In genomic region chr9:17611146-17611545, GRCm38 (mm10) we compare ENCODE assay signal across 15 mouse cellular contexts.
"Had no signal": no experiment of that assay in that cellular context is flagged by ENCODE, and none has a peak within 500 bp of the region (broad histone marks: within the 10 kb centered on the region; RNA-seq: fewer than 3 reads in every experiment).

No protein-coding gene starts in this region.

- DNase-seq: cerebellum, adult 2 months; cerebellum, adult 8-10 months; cerebellum, adult 9-10 months; cerebellum, adult 9-11 months; cerebellum, postnatal 36 days; embryo, embryonic 11 days; forebrain, postnatal 0 days; gastrocnemius, adult 2 months; gastrocnemius, postnatal 10 days; gastrocnemius, postnatal 14 days; gastrocnemius, postnatal 25 days; gastrocnemius, postnatal 36 days; heart, adult 11 months; heart, adult 18-20 months; heart, adult 2 months had no signal
